Mouse (Mus musculus) bone marrow, adult 2 months (tissue): ENCODE measurements around the gene Ank2.

Experiments
- CTCF ChIP-seq: fragments of 200-500 bp; IDR thresholded peaks from 2 replicates; pipeline ENCODE4 v1.5.1; 2011; ENCODE audit warnings: low read length, control low read depth; ENCODE audit not compliant: control insufficient read depth, insufficient read depth
- POLR2A ChIP-seq: fragments of 200-500 bp; IDR thresholded peaks from 2 replicates; pipeline ENCODE4 v1.6.1; 2011; ENCODE audit warnings: low read depth, mild to moderate bottlenecking, control low read depth, low read length, borderline replicate concordance; ENCODE audit not compliant: control insufficient read depth

DNA sequence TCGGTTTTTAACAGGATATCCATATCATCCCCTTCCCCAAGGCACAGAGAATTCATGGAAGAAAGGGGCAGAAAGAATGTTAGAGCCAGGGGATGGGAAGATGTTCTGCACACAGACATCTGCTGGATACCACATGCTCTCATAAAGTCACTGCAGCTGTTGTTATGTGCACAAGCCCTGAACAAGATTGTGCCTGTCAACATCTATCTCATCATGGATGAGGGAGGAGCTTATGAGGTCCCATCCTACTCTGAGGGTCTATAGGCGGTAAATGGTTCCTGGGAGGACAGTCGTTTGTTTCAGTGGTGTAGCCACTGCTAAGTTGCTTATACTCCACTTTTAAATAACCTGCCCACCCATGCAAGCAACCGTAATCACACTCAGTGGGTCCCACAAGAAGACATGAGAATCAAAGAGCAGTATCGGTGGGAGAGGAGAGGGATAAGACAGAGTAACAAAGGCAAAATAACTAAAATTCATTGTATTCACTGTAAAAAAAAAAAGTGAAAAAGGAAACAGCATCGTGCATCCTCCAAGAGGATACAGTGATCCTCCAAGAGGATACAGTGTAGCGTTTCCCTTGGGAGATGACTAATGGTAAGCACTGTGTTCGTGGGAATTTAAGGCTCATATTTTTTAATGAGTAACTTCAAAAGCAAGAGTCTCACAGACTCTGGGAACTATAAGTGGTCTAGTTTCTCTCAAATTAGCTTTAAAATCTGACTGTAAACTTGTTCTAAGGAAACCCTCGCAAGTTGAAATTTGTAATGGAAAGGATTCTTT lies 136.3 kb downstream of the Ank2 start:
- TF ChIP-seq POLR2A (no peak), CTCF (no peak)
